In genomic region chr10:14089488-14089887, GRCm38 (mm10) we compare ENCODE assay signal across 8 mouse cellular contexts.
A peak's percentile ranks its signal among the peaks of the same experiment; 100 is the strongest.
DNase-seq lines count a peak whose midpoint lies in the region; ATAC-seq and TF ChIP-seq lines count a peak whose summit lies in the region.

No protein-coding gene starts in this region.

- H3K4me3 ChIP-seq in forebrain, embryonic 12.5 days (replicated peaks) = no peak overlapping the region
- no peak overlapping the region for H3K4me3 ChIP-seq in forebrain, embryonic 10.5 days
- H3K4me3 ChIP-seq in lung, adult 2 months (replicated peaks; ENCODE audit: extremely low read depth, low read depth, low read length) = no peak overlapping the region
- no peak overlapping the region for H3K4me3 ChIP-seq in midbrain, postnatal 0 days (ENCODE audit: low read depth, low read length)

- no peak for TF ChIP-seq POLR2A in lung, adult 2 months (IDR thresholded peaks at IDR 0.05; ENCODE audit: borderline replicate concordance, extremely low read depth, low read depth, low read length)

- H3K4me1 ChIP-seq in forebrain, embryonic 12.5 days = no peaks in the 10 kb centered on the region
- H3K4me1 ChIP-seq in forebrain, embryonic 10.5 days = no peaks in the 10 kb centered on the region
- H3K4me1 ChIP-seq in lung, adult 2 months (ENCODE audit: control insufficient read depth, insufficient read depth, low read length) = peaks cover 11% of the 10 kb centered on the region
- no peaks in the 10 kb centered on the region for H3K4me1 ChIP-seq in midbrain, postnatal 0 days (ENCODE audit: insufficient read depth, low read length)

- H3K9me3 ChIP-seq in forebrain, embryonic 12.5 days = no peaks in the 10 kb centered on the region
- no peaks in the 10 kb centered on the region for H3K9me3 ChIP-seq in forebrain, embryonic 10.5 days
- no peaks in the 10 kb centered on the region for H3K9me3 ChIP-seq in midbrain, postnatal 0 days (ENCODE audit: low read length)

- no peaks in the 10 kb centered on the region for H3K36me3 ChIP-seq in forebrain, embryonic 12.5 days (replicated peaks)
- H3K36me3 ChIP-seq in forebrain, embryonic 10.5 days (replicated peaks) = no peaks in the 10 kb centered on the region
- H3K36me3 ChIP-seq in midbrain, postnatal 0 days (ENCODE audit: insufficient read depth, low read length) = no peaks in the 10 kb centered on the region

- H3K4me2 ChIP-seq in forebrain, embryonic 12.5 days = no peak overlapping the region
- H3K4me2 ChIP-seq in midbrain, postnatal 0 days (ENCODE audit: low read depth, low read length, poor library complexity, severe bottlenecking) = no peak overlapping the region

- no peak overlapping the region for H3K9ac ChIP-seq in forebrain, embryonic 12.5 days
- H3K9ac ChIP-seq in midbrain, postnatal 0 days (replicated peaks; ENCODE audit: low read length, poor library complexity, severe bottlenecking) = no peak overlapping the region

- no peak overlapping the region for H3K27ac ChIP-seq in forebrain, embryonic 12.5 days
- H3K27ac ChIP-seq in forebrain, embryonic 10.5 days = no peak overlapping the region
- H3K27ac ChIP-seq in midbrain, postnatal 0 days (ENCODE audit: low read depth, low read length) = no peak overlapping the region

- peak; percentile 69 for TF ChIP-seq CTCF in lung, adult 2 months (IDR thresholded peaks at IDR 0.05; ENCODE audit: insufficient read depth, low read length)
- TF ChIP-seq CTCF in midbrain, postnatal 0 days (IDR thresholded peaks at IDR 0.05) = peak; percentile 65

- no peak for DNase-seq in forebrain, embryonic 10.5 days (ENCODE audit: extremely low spot score, low spot score)
- no peak for DNase-seq in lung, adult 2 months
- no peak for DNase-seq in lung, adult 18-20 months
- DNase-seq in embryo, embryonic 11 days = peak; percentile 55
- DNase-seq in midbrain, postnatal 0 days (ENCODE audit: low spot score) = peak; percentile 39
- DNase-seq in urinary bladder, adult 2 months (ENCODE audit: low spot score) = no peak
- no peak for DNase-seq in right cerebral cortex, adult 2 months (ENCODE audit: low spot score in 2 of 2)

- no peaks in the 10 kb centered on the region for H3K27me3 ChIP-seq in forebrain, embryonic 12.5 days
- no peaks in the 10 kb centered on the region for H3K27me3 ChIP-seq in forebrain, embryonic 10.5 days (ENCODE audit: poor library complexity, severe bottlenecking)
- H3K27me3 ChIP-seq in midbrain, postnatal 0 days (ENCODE audit: insufficient read depth, low read length) = no peaks in the 10 kb centered on the region

- peak; percentile 46; the same call in 1 of the 2 replicates for ATAC-seq in forebrain, embryonic 12.5 days (ENCODE audit: low FRiP score)
- no peak for ATAC-seq in midbrain, postnatal 0 days (ENCODE audit: low FRiP score)

- WGBS in forebrain, embryonic 12.5 days = 51% methylated on average over 9 of the region's 9 CpGs
- WGBS in forebrain, embryonic 10.5 days = 55% methylated on average over 9 of the region's 9 CpGs
- 72% methylated on average over 9 of the region's 9 CpGs for WGBS in lung, adult 2 months
- WGBS in midbrain, postnatal 0 days = 48% methylated on average over 9 of the region's 9 CpGs

Comparison
In these comparisons a context has a peak if more than half of its experiments do, and no peak if none do; other contexts are left out.
1. DNase-seq: peak in embryo, embryonic 11 days (single experiment) and midbrain, postnatal 0 days (single experiment); none in forebrain, embryonic 10.5 days (single experiment), lung, adult 2 months (single experiment), lung, adult 18-20 months (0 of 2), urinary bladder, adult 2 months (single experiment) and right cerebral cortex, adult 2 months (0 of 2).